Mouse (Mus musculus) CH12.LX (cell line): Measurements from ENCODE around the gene Fastk.

Experiments
- BHLHE40 ChIP-seq: IDR thresholded peaks from 2 replicates; pipeline ENCODE4 v1.6.1; 2011; ENCODE audit warnings: mild to moderate bottlenecking, low read depth, low read length, improper control_type of control experiment
- CTCF ChIP-seq, 2 experiments: IDR thresholded peaks in 1 of 2; conservative IDR thresholded peaks in 1 of 2; 2 replicates each; pipeline ENCODE4 v1.5.1; 2011 to 2012; ENCODE audit warnings: low read depth in 2 of 2, low read length in 2 of 2, improper control_type of control experiment in 1 of 2, inconsistent platforms in 1 of 2, mild to moderate bottlenecking in 1 of 2, moderate library complexity in 1 of 2
- E2F4 ChIP-seq: IDR thresholded peaks from 2 replicates; pipeline ENCODE4 v1.6.1; 2011; ENCODE audit warnings: low read depth, low read length, improper control_type of control experiment; ENCODE audit not compliant: insufficient replicate concordance
- EP300 ChIP-seq: IDR thresholded peaks from 2 replicates; pipeline ENCODE4 v1.6.1; 2011; ENCODE audit warnings: low read length, improper control_type of control experiment
- HCFC1 ChIP-seq: IDR thresholded peaks from 2 replicates; pipeline ENCODE4 v1.6.1; 2012; ENCODE audit warnings: low read depth, mild to moderate bottlenecking, inconsistent platforms, low read length, improper control_type of control experiment
- IRF4 ChIP-seq: IDR thresholded peaks from 2 replicates; pipeline ENCODE4 v1.6.1; 2014; ENCODE audit warnings: low read depth, mild to moderate bottlenecking, inconsistent platforms, low read length, improper control_type of control experiment
- MAX ChIP-seq: IDR thresholded peaks from 2 replicates; pipeline ENCODE4 v1.6.1; 2011; ENCODE audit warnings: low read length, improper control_type of control experiment
- MEF2A ChIP-seq: IDR thresholded peaks from 2 replicates; pipeline ENCODE4 v1.6.1; 2014; ENCODE audit warnings: low read depth, mild to moderate bottlenecking, inconsistent platforms, low read length, improper control_type of control experiment, borderline replicate concordance
- MXI1 ChIP-seq: IDR thresholded peaks from 2 replicates; pipeline ENCODE4 v1.6.1; 2011; ENCODE audit warnings: mild to moderate bottlenecking, low read depth, low read length, improper control_type of control experiment
- POLR2A ChIP-seq: IDR thresholded peaks from 2 replicates; pipeline ENCODE4 v1.6.1; 2011; ENCODE audit warnings: low read depth, mild to moderate bottlenecking, improper control_type of control experiment, low read length
- ZKSCAN1 ChIP-seq: IDR thresholded peaks from 2 replicates; pipeline ENCODE4 v1.6.1; 2012; ENCODE audit warnings: low read depth, inconsistent platforms, low read length, improper control_type of control experiment, borderline replicate concordance

DNA sequence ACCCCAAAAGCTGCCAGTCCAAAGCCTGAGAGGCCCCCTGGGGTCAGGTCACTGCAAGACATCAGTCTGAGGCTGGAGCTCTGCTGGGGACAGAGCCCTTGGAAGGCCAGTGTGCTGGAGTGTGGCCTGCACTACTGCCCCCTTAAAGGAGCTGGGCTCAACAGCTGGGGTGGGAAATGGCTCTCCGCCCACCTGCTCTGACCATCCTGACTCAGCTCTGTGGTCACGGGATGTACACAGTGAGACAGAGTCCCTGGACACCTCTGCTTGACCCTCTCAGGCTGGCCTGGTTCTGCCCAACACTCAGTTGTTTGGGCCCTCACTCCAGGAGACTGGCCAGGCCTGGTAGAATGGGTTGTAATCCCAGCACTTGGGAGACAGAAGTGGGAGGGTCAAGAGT lies 35.6 kb downstream of the Fastk start:
- TF ChIP-seq POLR2A, result no peak
- no peak for TF ChIP-seq EP300
- no peak for TF ChIP-seq CTCF (conservative IDR thresholded peaks at IDR 0.05 in 1 of 2, IDR thresholded peaks at IDR 0.05 in 1 of 2; ENCODE audit: low read depth in 2 of 2, low read length in 2 of 2)
- no peak for TF ChIP-seq E2F4
- no peak for TF ChIP-seq ZKSCAN1
- TF ChIP-seq MEF2A, result no peak
- no peak for TF ChIP-seq MXI1
- no peak for TF ChIP-seq BHLHE40
- TF ChIP-seq MAX, result no peak
- TF ChIP-seq HCFC1, result no peak
- TF ChIP-seq IRF4, result no peak
